Mouse (Mus musculus) limb, embryonic 12.5 days (tissue): ENCODE data around the gene Msl2. TPM values are rescaled to one million over a fixed set of nuclear protein-coding genes. Genes with fewer than 3 reads are reported as not detected.

Experiments
- ATAC-seq: fragments of 200-750 bp; cut with Nextera tagmentation; 2 replicates; pipeline ENCODE4 v1.8.0; 2017; ENCODE audit warnings: low read depth, moderate TSS enrichment; ENCODE audit not compliant: insufficient number of reproducible peaks, insufficient read depth, low FRiP score, low TSS enrichment
- H3K27ac ChIP-seq: fragments of 300-500 bp; sonication (generic); 2 replicates; pipeline ENCODE4 v1.5.1; 2016; ENCODE audit warnings: mild to moderate bottlenecking, moderate library complexity
- H3K27me3 ChIP-seq: fragments of 300-500 bp; sonication (generic); 2 replicates; pipeline ENCODE4 v1.6.1; 2016; ENCODE audit warnings: mild to moderate bottlenecking, moderate library complexity
- H3K36me3 ChIP-seq: fragments of 300-500 bp; sonication (generic); 2 replicates; pipeline ENCODE4 v1.6.1; 2016; ENCODE audit warnings: mild to moderate bottlenecking, moderate library complexity
- H3K4me1 ChIP-seq: fragments of 300-500 bp; sonication (generic); replicated peaks from 2 replicates; pipeline ENCODE4 v1.6.1; 2016
- H3K4me2 ChIP-seq: fragments of 300-500 bp; sonication (generic); 2 replicates; pipeline ENCODE4 v1.6.1; 2016; ENCODE audit warnings: mild to moderate bottlenecking, moderate library complexity
- H3K4me3 ChIP-seq: fragments of 300-500 bp; sonication (generic); replicated peaks from 2 replicates; pipeline ENCODE4 v1.5.1; 2016; ENCODE audit warnings: mild to moderate bottlenecking
- H3K9ac ChIP-seq: fragments of 300-500 bp; sonication (generic); replicated peaks from 2 replicates; pipeline ENCODE4 v1.6.1; 2016; ENCODE audit warnings: mild to moderate bottlenecking, moderate library complexity
- H3K9me3 ChIP-seq: fragments of 300-500 bp; sonication (generic); 2 replicates; pipeline ENCODE4 v1.6.1; 2016; ENCODE audit warnings: mild to moderate bottlenecking, moderate library complexity
- WGBS: fragments of 180-500 bp; shearing (Covaris S2); methylation state at CpG from one replicate; pipeline ENCODE4 v1.1.7; 2016; 5-methylcytosine and 5-hydroxymethylcytosine counted together
- polyA plus RNA-seq: library from polyadenylated mRNA; unstranded; fragments of >200 nt; fragmentation: Nextera tagmentation; extraction: Ambion mirVana; gene quantifications from 2 replicates; pipeline ENCODE4 v1.2.1, GENCODE M21; 2016

Gene Msl2
- polyA plus RNA-seq, 1 experiment from 2014 or later = 8.9 TPM

GRCm38 (mm10) chr9:101101547-101101946 is 27.6 kb downstream of the Msl2 start:
- H3K9ac ChIP-seq = no peak overlapping the region
- H3K36me3 ChIP-seq = peaks cover 42% of the 10 kb centered on the region
- H3K4me3 ChIP-seq = no peak overlapping the region
- H3K4me1 ChIP-seq = peaks cover 7% of the 10 kb centered on the region
- H3K9me3 ChIP-seq = peaks cover 5% of the 10 kb centered on the region
- no peak for ATAC-seq
- H3K27me3 ChIP-seq = no peaks in the 10 kb centered on the region
- 95% methylated on average over 8 of the region's 8 CpGs for WGBS
- H3K4me2 ChIP-seq = no peak overlapping the region
- no peak overlapping the region for H3K27ac ChIP-seq

DNA sequence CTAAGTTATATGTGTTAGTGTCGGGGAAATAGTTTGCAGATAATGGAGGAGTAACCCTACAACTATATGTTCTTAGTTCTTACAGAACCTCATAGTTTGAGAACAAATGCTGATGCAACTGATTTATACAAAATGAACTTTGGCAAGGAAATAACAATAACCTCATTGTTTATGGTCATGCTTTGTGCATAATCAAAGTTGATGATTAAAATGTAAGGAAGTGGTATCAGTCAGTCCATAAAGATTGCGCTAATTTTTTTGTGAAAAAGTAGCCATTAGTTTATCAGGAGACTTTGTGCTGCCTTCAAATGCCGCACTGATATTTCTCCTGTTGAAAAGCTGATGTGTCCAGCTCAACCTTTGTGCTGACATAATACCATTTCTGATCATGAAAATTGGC is 28.4 kb downstream of the Msl2 start:
- Histone ChIP-seq H3K9ac (no peak overlapping the region), H3K27ac (no peak overlapping the region), H3K9me3 (peaks cover 4% of the 10 kb centered on the region), H3K27me3 (no peaks in the 10 kb centered on the region), H3K4me3 (no peak overlapping the region), H3K4me2 (no peak overlapping the region), H3K36me3 (peaks cover 43% of the 10 kb centered on the region), H3K4me1 (peaks cover 7% of the 10 kb centered on the region)
- 90% methylated on average over 3 of the region's 3 CpGs for WGBS
- ATAC-seq = no peak

DNA sequence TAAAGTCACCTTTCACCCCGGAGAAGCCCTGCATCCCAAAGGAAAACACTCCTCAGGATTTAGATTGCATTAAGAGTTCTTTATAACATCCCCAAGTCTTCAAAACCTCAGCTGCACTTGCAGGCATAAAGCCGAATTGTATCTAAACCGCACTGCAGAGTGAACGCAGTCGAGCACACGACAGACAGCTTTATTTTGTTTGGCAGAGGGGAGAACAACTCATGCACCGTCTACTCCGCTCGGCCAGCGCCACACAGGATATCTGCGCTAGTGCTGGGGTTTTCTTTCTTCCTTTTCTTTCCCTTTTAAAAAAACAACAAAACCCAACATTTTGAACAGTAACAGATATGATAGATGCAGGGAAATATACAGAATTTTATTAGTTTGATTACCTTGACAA is 31.0 kb downstream of the Msl2 start:
- Histone ChIP-seq H3K9ac (no peak overlapping the region), H3K27ac (no peak overlapping the region), H3K4me2 (no peak overlapping the region), H3K27me3 (no peaks in the 10 kb centered on the region), H3K36me3 (peaks cover 41% of the 10 kb centered on the region), H3K9me3 (no peaks in the 10 kb centered on the region), H3K4me3 (no peak overlapping the region), H3K4me1 (no peaks in the 10 kb centered on the region)
- WGBS = 88% methylated on average over 11 of the region's 11 CpGs
- ATAC-seq = no peak

DNA sequence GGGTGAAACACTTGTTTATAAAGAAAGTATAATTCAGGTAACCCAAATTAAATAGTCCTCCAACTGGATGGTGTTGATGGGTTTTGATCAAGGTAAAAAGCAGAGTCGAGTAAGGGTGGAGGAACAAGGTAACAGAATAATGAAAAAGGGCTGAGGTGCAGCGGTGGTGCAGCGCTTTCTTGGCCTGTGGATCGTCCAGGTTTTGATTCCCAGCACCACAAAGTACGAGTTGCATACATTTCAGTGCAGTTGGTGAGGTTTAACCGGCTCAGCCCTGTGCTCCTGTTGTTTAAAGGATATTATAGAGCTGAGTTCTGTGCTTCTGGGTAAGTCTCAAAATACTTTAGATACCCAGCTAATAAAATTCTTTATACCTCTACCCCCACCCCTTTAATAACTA is 31.8 kb downstream of the Msl2 start:
- H3K9me3 ChIP-seq = no peaks in the 10 kb centered on the region
- H3K4me1 ChIP-seq = no peaks in the 10 kb centered on the region
- WGBS = 89% methylated on average over 6 of the region's 6 CpGs
- ATAC-seq = no peak
- H3K4me3 ChIP-seq = no peak overlapping the region
- H3K9ac ChIP-seq = no peak overlapping the region
- no peak overlapping the region for H3K4me2 ChIP-seq
- no peak overlapping the region for H3K27ac ChIP-seq
- H3K36me3 ChIP-seq = peaks cover 35% of the 10 kb centered on the region
- H3K27me3 ChIP-seq = no peaks in the 10 kb centered on the region

DNA sequence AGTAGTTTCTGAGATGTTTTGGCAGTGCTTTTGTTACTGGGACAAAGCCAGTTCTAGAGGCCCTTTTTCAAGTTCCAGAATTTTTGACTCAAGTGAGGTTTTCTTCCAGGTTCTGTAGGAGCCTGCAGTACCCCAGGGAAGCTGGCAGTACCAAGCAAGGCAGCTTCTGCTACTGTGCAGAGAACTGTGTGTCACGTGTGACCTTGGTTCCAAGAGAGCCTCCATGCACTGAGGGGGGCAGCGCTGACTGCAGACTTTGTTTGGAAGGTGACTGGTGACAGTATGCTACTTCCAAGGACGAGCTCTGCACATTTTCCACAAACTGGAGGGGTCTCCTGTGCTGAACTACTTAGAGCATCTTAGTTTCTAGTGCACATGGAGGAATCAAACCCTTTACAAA is 33.5 kb downstream of the Msl2 start:
- no peak overlapping the region for H3K4me2 ChIP-seq

GRCm38 (mm10) chr9:101110013-101110412 is 36.1 kb downstream of the Msl2 start:
- peaks cover 15% of the 10 kb centered on the region for H3K36me3 ChIP-seq
- no peak overlapping the region for H3K27ac ChIP-seq
- no peak for ATAC-seq
- no peaks in the 10 kb centered on the region for H3K9me3 ChIP-seq
- WGBS = 61% methylated on average over 3 of the region's 3 CpGs
- no peak overlapping the region for H3K4me3 ChIP-seq
- no peaks in the 10 kb centered on the region for H3K4me1 ChIP-seq
- H3K9ac ChIP-seq = no peak overlapping the region
- H3K4me2 ChIP-seq = no peak overlapping the region
- H3K27me3 ChIP-seq = no peaks in the 10 kb centered on the region

More for the DNA sequence above, 33.5 kb downstream of the Msl2 start:
- no peak for ATAC-seq
- Histone ChIP-seq H3K27ac (no peak overlapping the region), H3K36me3 (peaks cover 23% of the 10 kb centered on the region), H3K4me3 (no peak overlapping the region), H3K4me1 (no peaks in the 10 kb centered on the region), H3K9ac (no peak overlapping the region), H3K9me3 (no peaks in the 10 kb centered on the region), H3K27me3 (no peaks in the 10 kb centered on the region)
- 75% methylated on average over 3 of the region's 3 CpGs for WGBS

GRCm38 (mm10) chr9:101113317-101113716 is 39.4 kb downstream of the Msl2 start:
- Histone ChIP-seq H3K4me1 (no peaks in the 10 kb centered on the region), H3K9ac (no peak overlapping the region), H3K4me3 (no peak overlapping the region), H3K36me3 (peaks cover 16% of the 10 kb centered on the region; the same call in 1 of the 2 replicates), H3K27me3 (no peaks in the 10 kb centered on the region), H3K4me2 (no peak overlapping the region), H3K27ac (no peak overlapping the region), H3K9me3 (no peaks in the 10 kb centered on the region)
- WGBS = 92% methylated on average over 4 of the region's 4 CpGs
- no peak for ATAC-seq

GRCm38 (mm10) chr9:101114182-101114884 is 40.4 kb downstream of the Msl2 start:
- H3K9ac ChIP-seq = no peak overlapping the region
- no peak for ATAC-seq
- H3K4me1 ChIP-seq = no peaks in the 10 kb centered on the region
- no peak overlapping the region for H3K4me3 ChIP-seq
- WGBS = 84% methylated on average over 8 of the region's 8 CpGs
- H3K9me3 ChIP-seq = no peaks in the 10 kb centered on the region
- H3K4me2 ChIP-seq = no peak overlapping the region
- H3K27ac ChIP-seq = no peak overlapping the region
- H3K27me3 ChIP-seq = no peaks in the 10 kb centered on the region
- peaks cover 16% of the 10 kb centered on the region; the same call in 1 of the 2 replicates for H3K36me3 ChIP-seq

- peaks cover 5% of the 10 kb centered on the region; the same call in 1 of the 2 replicates for H3K9me3 ChIP-seq
- H3K27me3 ChIP-seq = no peaks in the 10 kb centered on the region
- no peak overlapping the region for H3K4me3 ChIP-seq
- H3K9ac ChIP-seq = no peak overlapping the region
- H3K36me3 ChIP-seq = peaks cover 53% of the 10 kb centered on the region
- H3K27ac ChIP-seq = no peak overlapping the region
- no peak for ATAC-seq
- 93% methylated on average over 4 of the region's 4 CpGs for WGBS
- H3K4me1 ChIP-seq = no peaks in the 10 kb centered on the region
- H3K4me2 ChIP-seq = no peak overlapping the region
These were observed 69.7 kb downstream of the Msl2 start for GRCm38 (mm10) chr9:101143635-101144034.

DNA sequence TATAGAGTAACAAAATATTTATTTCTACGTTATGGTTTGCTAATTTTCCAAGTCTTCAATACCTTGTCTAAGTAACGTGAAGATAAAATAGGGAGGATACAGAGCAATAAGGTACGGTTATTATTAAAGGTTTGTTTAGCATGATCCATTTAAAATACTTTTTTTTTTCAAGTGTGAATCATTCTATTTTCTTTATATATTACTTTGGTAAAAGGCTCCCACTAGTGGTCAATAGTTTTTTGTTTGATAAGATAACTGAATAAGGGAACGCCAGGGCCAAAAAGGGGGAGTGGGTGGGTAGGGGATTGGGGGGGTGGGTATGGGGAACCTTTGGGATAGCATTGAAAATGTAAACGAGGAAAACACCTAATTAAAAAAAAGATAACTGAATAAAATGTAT is 79.0 kb downstream of the Msl2 start:
- H3K27ac ChIP-seq = no peak overlapping the region
- no peak for ATAC-seq
- H3K36me3 ChIP-seq = peaks cover 20% of the 10 kb centered on the region; the same call in 1 of the 2 replicates
- 81% methylated on average over 5 of the region's 5 CpGs for WGBS
- H3K27me3 ChIP-seq = no peaks in the 10 kb centered on the region
- H3K9me3 ChIP-seq = no peaks in the 10 kb centered on the region
- no peak overlapping the region for H3K9ac ChIP-seq
- no peak overlapping the region for H3K4me2 ChIP-seq
- H3K4me1 ChIP-seq = no peaks in the 10 kb centered on the region
- no peak overlapping the region for H3K4me3 ChIP-seq
